In the genomic region with DNA sequence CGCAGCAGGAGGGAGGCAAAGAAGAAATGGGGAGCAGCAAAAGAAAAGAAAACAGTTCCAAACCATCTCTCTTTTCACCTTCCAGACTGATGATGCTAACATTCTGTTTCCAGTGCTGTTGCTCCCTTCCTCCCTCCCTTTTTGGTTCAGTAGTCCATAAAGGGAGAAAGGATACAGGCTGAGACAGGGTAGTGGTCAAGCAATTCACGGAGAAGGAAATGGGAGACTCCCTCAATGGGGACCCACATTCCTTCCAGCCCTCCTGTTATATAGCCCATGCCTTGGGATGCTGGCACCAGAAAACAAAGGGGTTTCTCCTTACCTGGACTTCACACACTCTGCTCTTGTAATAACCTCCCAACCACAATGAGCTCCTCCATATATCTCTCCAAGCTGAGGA, we compare ENCODE assay signal across 8 mouse cellular contexts. TPM values are rescaled to one million over a fixed set of nuclear protein-coding genes. Genes with fewer than 3 reads are reported as not detected.
DNase-seq lines count a peak whose midpoint lies in the region; ATAC-seq and TF ChIP-seq lines count a peak whose summit lies in the region.

No protein-coding gene starts in this region.

- no peaks in the 10 kb centered on the region for H3K4me1 ChIP-seq in lung, embryonic 14.5 days (ENCODE audit: insufficient read depth)
- peaks cover 50% of the 10 kb centered on the region for H3K4me1 ChIP-seq in forebrain, embryonic 12.5 days
- H3K4me1 ChIP-seq in limb, embryonic 10.5 days, result peaks cover 11% of the 10 kb centered on the region; the same call in 1 of the 2 replicates
- H3K4me1 ChIP-seq in neural tube, embryonic 13.5 days (replicated peaks), result peaks cover 42% of the 10 kb centered on the region

- WGBS in lung, embryonic 14.5 days, result 13% methylated on average over 2 of the region's 2 CpGs
- WGBS in forebrain, embryonic 12.5 days, result 0% methylated on average over 1 of the region's 2 CpGs
- 31% methylated on average over 1 of the region's 2 CpGs for WGBS in limb, embryonic 10.5 days
- 9% methylated on average over 2 of the region's 2 CpGs for WGBS in neural tube, embryonic 13.5 days

- H3K4me2 ChIP-seq in lung, embryonic 14.5 days, result peak overlapping the region; percentile 69
- H3K4me2 ChIP-seq in forebrain, embryonic 12.5 days, result peak overlapping the region; percentile 62
- peak overlapping the region; percentile 63 for H3K4me2 ChIP-seq in neural tube, embryonic 13.5 days

- peak overlapping the region; percentile 48 for H3K4me3 ChIP-seq in lung, embryonic 14.5 days (ENCODE audit: low read depth, low read length)
- peak overlapping the region; percentile 55 for H3K4me3 ChIP-seq in forebrain, embryonic 12.5 days (replicated peaks)
- H3K4me3 ChIP-seq in limb, embryonic 10.5 days, result peak overlapping the region; percentile 55
- peak overlapping the region; percentile 55 for H3K4me3 ChIP-seq in neural tube, embryonic 13.5 days

- no peaks in the 10 kb centered on the region for H3K27me3 ChIP-seq in lung, embryonic 14.5 days (ENCODE audit: insufficient read depth, low read length)
- peaks cover 29% of the 10 kb centered on the region; the same call in 1 of the 2 replicates for H3K27me3 ChIP-seq in forebrain, embryonic 12.5 days
- peaks cover 97% of the 10 kb centered on the region for H3K27me3 ChIP-seq in limb, embryonic 10.5 days (ENCODE audit: low read depth, poor library complexity, severe bottlenecking)
- peaks cover 5% of the 10 kb centered on the region for H3K27me3 ChIP-seq in neural tube, embryonic 13.5 days

- ATAC-seq in lung, embryonic 14.5 days (ENCODE audit: insufficient read depth), result peak; percentile 16; the same call in 1 of the 2 replicates
- peak; percentile 39; the same call in 1 of the 2 replicates for ATAC-seq in forebrain, embryonic 12.5 days (ENCODE audit: low FRiP score)
- peak; percentile 29 for ATAC-seq in neural tube, embryonic 13.5 days (ENCODE audit: low read depth)
- no peak for ATAC-seq in monocyte, adult 5-6 weeks (replicated peaks; ENCODE audit: insufficient number of reproducible peaks, low FRiP score, low TSS enrichment, poor library complexity, severe bottlenecking)
- ATAC-seq in erythroblast, adult 5-6 weeks (replicated peaks; ENCODE audit: low FRiP score, poor library complexity, severe bottlenecking), result no peak

- H3K9me3 ChIP-seq in lung, embryonic 14.5 days (ENCODE audit: low read depth, low read length), result no peaks in the 10 kb centered on the region
- H3K9me3 ChIP-seq in forebrain, embryonic 12.5 days, result no peaks in the 10 kb centered on the region
- H3K9me3 ChIP-seq in limb, embryonic 10.5 days (replicated peaks), result no peaks in the 10 kb centered on the region
- no peaks in the 10 kb centered on the region for H3K9me3 ChIP-seq in neural tube, embryonic 13.5 days

- H3K27ac ChIP-seq in lung, embryonic 14.5 days (ENCODE audit: low read depth), result no peak overlapping the region
- peak overlapping the region; percentile 88 for H3K27ac ChIP-seq in forebrain, embryonic 12.5 days
- peak overlapping the region; percentile 83 for H3K27ac ChIP-seq in limb, embryonic 10.5 days
- H3K27ac ChIP-seq in neural tube, embryonic 13.5 days (replicated peaks), result peak overlapping the region; percentile 83

- TF ChIP-seq CTCF in lung, embryonic 14.5 days (IDR thresholded peaks at IDR 0.05; ENCODE audit: low read depth), result no peak

- DNase-seq in lung, embryonic 14.5 days, result no peak
- no peak for DNase-seq in lung, postnatal 10 days
- no peak for DNase-seq in limb, embryonic 10.5 days (ENCODE audit: low spot score)
- no peak for DNase-seq in right cerebral cortex, adult 18-20 months

- no peaks in the 10 kb centered on the region for H3K36me3 ChIP-seq in lung, embryonic 14.5 days (ENCODE audit: insufficient read depth)
- H3K36me3 ChIP-seq in forebrain, embryonic 12.5 days (replicated peaks), result no peaks in the 10 kb centered on the region
- H3K36me3 ChIP-seq in limb, embryonic 10.5 days, result peaks cover 9% of the 10 kb centered on the region; the same call in 1 of the 2 replicates
- H3K36me3 ChIP-seq in neural tube, embryonic 13.5 days, result no peaks in the 10 kb centered on the region

- peak overlapping the region; percentile 23; the same call in 1 of the 2 replicates for H3K9ac ChIP-seq in lung, embryonic 14.5 days
- no peak overlapping the region for H3K9ac ChIP-seq in forebrain, embryonic 12.5 days
- peak overlapping the region; percentile 74 for H3K9ac ChIP-seq in neural tube, embryonic 13.5 days

RNA-seq across cellular contexts. Expression of a gene that starts 0.4 kb away (rescaled TPM):
- 1.1 and 1.2 TPM in 2 replicates for polyA plus RNA-seq in lung, embryonic 14.5 days (2014; fragmentation: Nextera tagmentation; extraction: Ambion mirVana)
- 9.3 and 10.2 TPM in 2 replicates for polyA plus RNA-seq in forebrain, embryonic 12.5 days (2016; fragmentation: Nextera tagmentation; extraction: Ambion mirVana)
- polyA plus RNA-seq in limb, embryonic 10.5 days (2016; fragmentation: Nextera tagmentation; extraction: Ambion mirVana), result 1.5 and 2.9 TPM in 2 replicates
- 4.3 and 5.0 TPM in 2 replicates for polyA plus RNA-seq in neural tube, embryonic 13.5 days (2015; fragmentation: Nextera tagmentation; extraction: Ambion mirVana)
- total RNA-seq in monocyte, adult 5-6 weeks (2017), result 1.6 to 3.7 TPM (median 2.1 TPM) in 3 replicates
- not detected in 2 replicates for total RNA-seq in erythroblast, adult 5-6 weeks (2015; ENCODE audit: low replicate concordance)
- total RNA-seq in erythroblast, adult 5-6 weeks (2017; ENCODE audit: low replicate concordance), result 0.77 and 2.4 TPM in 2 replicates

RNA-seq across cellular contexts. Expression of a gene that starts 47.7 kb away (rescaled TPM):
- 70.3 and 71.0 TPM in 2 replicates for polyA plus RNA-seq in lung, embryonic 14.5 days (2014; fragmentation: Nextera tagmentation; extraction: Ambion mirVana)
- 82.2 and 84.4 TPM in 2 replicates for polyA plus RNA-seq in forebrain, embryonic 12.5 days (2016; fragmentation: Nextera tagmentation; extraction: Ambion mirVana)
- 81.2 and 96.0 TPM in 2 replicates for polyA plus RNA-seq in limb, embryonic 10.5 days (2016; fragmentation: Nextera tagmentation; extraction: Ambion mirVana)
- polyA plus RNA-seq in neural tube, embryonic 13.5 days (2015; fragmentation: Nextera tagmentation; extraction: Ambion mirVana), result 77.1 and 97.1 TPM in 2 replicates
- total RNA-seq in monocyte, adult 5-6 weeks (2017), result 130 to 161 TPM (median 131 TPM) in 3 replicates
- total RNA-seq in erythroblast, adult 5-6 weeks (2015; ENCODE audit: low replicate concordance), result 11.1 and 17.7 TPM in 2 replicates
- 26.3 and 52.1 TPM in 2 replicates for total RNA-seq in erythroblast, adult 5-6 weeks (2017; ENCODE audit: low replicate concordance)

Comparison
In these comparisons a context has a peak if more than half of its experiments do, and no peak if none do; other contexts are left out.
1. ATAC-seq: peak in lung, embryonic 14.5 days (single experiment), forebrain, embryonic 12.5 days (single experiment) and neural tube, embryonic 13.5 days (single experiment); none in monocyte, adult 5-6 weeks (single experiment) and erythroblast, adult 5-6 weeks (single experiment).
2. Peak in every context shown above with its lines, with median percentiles within 50 percentile points of each other: H3K4me2 ChIP-seq and H3K4me3 ChIP-seq.